Mouse (Mus musculus): ENCODE data around the gene Wdr54. TPM values are rescaled to one million over a fixed set of nuclear protein-coding genes. Genes with fewer than 3 reads are reported as not detected.
A peak's percentile ranks its signal among the peaks of the same experiment; 100 is the strongest.

Gene Wdr54
- total RNA-seq, 2 experiments from 2014 or later: 24.4 to 26.0 TPM

DNA sequence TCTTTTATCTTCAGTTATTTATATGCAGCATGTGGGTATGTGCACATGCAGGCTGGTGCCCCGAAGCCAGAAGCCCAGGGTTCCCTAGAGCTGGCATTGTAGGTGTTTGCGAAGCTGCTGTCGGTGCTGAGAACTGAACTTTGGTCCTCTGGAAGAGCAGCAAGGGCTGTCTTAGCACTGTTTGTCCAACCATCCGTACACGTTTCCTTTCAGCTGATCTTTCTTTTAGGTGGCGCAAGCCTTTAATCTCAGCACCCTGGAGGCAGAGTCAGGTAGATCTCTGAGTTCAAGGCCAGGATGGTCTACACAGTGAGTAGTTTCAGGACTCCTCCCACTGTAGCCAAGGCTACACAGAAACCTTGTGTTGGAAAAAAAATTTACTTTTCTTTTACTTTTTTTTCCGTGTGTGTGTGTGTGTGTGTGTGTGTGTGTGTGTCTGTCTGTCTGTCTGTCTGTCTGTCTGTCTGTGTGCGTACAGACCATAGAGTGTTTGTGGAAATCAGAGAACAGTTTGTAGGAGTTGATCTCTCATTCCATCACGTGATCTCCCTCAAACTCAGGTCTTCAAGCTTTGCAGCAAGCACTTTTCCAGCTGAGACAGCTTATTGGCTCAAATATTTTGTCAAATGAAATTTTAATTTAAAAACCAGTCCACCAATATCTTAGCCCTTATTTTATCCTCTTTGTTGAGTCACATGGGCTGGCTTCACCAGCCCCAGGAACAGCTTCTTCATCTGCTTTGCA, 23.8 kb downstream of the Wdr54 start:
- DNase-seq (ENCODE audit: low spot score in 2 of 2): no peak

DNA sequence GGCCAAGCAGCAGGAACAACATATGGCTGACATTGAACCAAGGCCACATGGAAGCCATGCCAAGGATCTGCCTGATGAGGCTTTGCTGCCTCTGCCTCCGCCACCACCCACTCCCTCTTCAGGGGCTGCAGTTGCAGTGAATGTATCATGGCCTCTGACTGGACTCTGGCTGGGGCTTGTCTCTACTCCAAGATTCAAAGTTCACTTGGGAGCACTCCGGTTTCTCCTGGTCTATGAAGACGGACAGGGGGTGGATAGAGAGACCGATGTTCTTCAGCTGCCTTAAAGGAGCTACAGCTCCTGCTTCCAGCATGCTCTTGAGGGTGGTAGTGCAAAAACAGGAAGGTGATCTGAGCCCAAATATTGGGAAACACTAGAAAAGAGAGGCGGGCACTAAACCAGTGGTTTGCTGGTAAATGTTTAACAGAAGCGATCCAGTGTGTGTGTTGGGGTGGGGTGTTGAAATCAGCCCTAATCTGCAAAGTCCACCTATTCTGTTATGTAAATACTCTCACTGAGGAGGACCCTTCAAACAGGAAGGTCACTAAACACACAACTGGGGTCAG, 24.6 kb downstream of the Wdr54 start:
- DNase-seq (ENCODE audit: low spot score in 2 of 2): no peak

DNA sequence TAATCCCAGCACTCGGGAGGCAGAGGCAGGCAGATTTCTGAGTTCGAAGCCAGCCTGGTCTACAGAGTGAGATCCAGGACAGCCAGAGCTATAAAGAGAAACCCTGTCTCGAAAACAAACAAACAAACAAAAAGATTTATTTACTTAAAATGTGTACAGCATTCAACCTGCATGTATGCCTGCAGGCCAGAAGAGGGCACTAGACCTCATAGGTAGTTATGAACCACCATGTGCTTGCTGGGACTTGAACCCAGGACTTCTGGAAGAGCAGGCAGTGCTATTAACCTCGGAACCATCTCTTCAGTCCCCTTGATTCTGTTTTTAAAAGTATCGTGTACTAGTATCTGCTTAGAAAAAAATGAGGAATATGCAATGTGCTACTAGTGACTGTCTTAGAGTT, 28.8 kb downstream of the Wdr54 start:
- no peak for DNase-seq (ENCODE audit: low spot score in 2 of 2)

DNA sequence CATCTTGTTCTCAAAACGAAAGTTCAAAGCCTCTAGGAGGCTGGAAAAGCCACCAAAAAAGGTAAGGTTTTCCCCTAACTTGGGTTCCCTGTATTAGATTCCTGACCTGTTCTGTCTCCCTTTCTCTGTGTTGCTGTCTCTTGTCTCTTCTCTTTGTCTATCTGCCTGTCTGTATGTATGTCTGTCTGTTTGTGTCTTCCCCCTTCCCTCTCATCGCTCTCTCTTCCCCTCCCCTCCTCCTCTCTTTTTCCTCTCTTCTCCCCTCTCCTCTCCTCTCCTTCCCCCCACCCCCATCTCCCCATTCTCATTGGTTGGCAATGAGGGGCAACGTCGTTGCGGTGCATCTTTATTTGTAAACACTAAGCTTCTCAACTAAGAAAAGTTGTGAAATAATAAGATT, 30.9 kb downstream of the Wdr54 start, which contains the start of gene Ino80b:
Ino80b (minus strand) TSS at position 101 of the 400 bp plus-strand sequence.
- DNase-seq (ENCODE audit: low spot score in 2 of 2): no peak

DNA sequence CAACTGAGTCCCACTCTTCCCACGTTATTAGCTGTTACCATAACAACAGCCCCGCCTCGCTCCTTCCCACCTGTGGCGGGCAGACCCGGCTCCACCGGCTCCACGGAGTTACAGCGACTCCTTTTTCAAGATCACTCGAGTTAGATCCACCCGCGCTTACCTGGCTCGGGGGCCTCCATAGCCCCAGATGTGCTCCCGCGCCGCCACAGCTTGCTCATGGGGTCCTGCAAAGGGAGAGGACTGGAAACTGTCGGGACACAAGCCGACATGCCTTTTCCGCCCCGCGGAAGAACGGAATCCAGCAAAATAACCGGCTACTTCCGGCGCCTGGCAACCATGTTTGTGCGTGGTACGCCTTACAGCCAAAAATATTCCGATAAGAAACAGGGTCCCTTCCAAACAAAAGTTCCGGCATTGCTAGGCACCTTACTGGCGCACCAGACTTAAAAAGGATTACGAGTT, 31.3 kb downstream of the Wdr54 start:
- peak; percentile 93 to 95 for DNase-seq (ENCODE audit: low spot score in 2 of 2)

DNA sequence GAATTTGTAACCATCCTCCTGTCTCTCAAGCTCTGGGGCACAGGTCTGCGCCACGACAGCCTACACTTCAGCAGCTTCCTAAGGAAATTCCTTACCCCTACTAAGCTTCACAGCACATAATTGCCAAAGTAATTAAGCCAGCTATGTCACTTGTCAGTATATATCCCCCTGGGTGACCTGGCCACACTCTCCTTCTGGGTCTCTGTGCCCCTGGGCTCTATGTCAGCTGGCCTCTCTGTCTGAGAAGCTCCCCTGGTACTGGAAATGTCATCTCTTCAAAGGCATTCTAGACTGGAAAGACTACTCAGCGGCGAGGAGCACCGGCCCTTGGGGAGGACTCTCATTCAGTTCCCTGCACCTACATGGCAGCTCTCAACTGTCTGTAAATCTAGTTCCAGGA, 33.2 kb downstream of the Wdr54 start:
- no peak for DNase-seq (ENCODE audit: low spot score in 2 of 2)

DNA sequence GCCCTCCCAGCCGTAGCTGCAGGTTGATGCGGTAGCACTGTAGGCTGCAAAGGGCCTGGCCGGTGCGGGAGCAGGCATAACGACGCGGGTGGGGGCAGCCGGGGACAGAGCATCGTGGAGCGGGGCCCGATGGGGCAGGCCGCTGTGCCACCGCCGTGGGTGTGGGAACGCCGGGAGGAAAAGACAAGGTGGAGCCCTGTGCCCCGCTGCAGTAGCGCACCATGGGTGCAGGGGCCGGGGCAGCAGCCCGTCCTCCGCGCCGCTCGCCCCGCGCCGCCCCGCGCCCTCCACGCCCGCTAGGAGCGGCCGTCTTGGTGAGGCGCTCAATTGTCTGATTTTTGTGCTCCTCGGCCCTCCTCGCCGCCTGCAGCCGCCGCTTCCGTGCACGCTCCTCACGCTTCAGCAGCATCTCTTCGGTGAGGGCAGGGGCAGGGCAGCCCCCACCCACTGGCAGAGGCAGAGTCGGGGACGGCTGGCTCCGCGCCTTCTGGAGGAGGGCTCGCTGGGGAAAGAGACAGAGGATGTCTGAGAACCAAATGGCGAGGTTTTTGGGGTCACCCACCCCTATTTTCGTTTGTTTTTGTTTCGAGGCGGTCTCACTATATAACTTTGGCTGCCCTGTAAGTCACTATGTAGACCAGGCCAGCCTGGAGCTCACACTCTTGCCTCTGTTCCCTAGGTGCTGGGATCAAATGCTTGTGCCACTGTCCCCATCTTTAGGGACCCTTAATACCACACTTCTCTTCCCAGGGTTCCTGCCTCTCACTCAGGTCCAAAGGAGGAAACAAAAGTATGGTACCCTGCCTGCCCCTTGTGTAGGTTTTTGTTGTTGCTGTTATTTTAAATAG, 34.1 kb downstream of the Wdr54 start:
- no peak for DNase-seq (ENCODE audit: low spot score in 2 of 2)

DNA sequence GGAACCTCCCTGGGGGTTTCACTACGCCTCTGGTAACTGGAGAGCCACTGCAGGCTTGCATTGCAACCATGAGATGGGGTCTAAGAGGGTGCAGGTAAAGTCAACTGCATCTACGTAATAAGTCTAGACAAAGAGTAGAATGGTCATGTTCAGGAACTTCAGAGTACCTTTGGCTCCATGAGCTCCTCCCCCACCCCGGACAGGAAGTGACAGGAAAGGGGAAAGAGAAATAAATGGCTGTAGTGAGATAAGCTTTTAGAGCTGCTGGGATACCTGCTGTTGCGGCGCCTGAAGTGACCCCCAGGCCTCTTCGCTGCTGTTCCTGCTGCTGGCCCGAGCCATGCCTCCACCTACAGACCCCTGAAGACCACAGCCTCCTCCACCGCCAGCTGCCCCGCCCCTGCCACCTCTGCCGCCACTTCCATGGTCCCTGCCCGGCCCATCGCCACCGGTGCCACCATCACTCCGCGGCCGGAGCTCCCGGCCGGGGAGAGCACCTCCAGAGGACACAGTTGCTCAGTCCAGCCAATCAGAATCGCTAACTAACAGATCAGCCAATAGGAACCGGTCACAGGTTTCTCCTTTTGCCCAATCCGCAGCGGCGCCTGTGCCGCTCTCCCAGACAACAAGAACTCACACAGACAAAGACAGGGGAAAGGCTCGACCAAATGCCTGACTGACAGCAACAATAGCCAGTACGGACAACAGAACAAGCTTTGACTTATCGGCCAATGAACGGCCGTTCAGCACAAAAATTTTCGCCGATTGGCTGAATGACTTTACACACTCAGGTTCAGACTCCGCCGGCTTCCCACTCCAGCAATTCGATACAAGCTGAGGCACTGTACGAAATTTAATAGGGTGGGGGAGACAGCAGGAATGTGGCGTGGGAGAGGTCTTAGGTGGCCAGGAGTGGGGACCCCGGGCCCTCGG, 35.0 kb downstream of the Wdr54 start, which contains the start of gene Wbp1:
Wbp1 (minus strand) TSS at position 630 of the 933 bp plus-strand sequence.
- DNase-seq (ENCODE audit: low spot score in 2 of 2): peak; percentile 95 to 99

DNA sequence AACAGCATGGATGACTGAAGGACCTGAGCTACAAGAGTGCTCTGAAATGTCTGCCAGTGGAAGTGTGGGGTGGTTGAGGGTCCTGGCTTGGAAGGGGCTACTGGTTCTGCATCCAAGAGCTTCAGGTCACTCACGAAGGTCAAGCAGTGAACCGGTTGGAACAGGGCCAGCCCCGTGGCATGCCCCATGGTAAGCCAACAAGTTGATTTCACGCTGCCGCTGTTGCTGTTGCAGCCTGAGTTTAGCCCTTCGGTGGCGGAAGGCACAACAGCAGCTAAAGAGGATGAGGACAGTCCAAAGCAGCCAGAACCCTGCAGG, 36.5 kb downstream of the Wdr54 start:
- no peak for DNase-seq (ENCODE audit: low spot score in 2 of 2)

DNA sequence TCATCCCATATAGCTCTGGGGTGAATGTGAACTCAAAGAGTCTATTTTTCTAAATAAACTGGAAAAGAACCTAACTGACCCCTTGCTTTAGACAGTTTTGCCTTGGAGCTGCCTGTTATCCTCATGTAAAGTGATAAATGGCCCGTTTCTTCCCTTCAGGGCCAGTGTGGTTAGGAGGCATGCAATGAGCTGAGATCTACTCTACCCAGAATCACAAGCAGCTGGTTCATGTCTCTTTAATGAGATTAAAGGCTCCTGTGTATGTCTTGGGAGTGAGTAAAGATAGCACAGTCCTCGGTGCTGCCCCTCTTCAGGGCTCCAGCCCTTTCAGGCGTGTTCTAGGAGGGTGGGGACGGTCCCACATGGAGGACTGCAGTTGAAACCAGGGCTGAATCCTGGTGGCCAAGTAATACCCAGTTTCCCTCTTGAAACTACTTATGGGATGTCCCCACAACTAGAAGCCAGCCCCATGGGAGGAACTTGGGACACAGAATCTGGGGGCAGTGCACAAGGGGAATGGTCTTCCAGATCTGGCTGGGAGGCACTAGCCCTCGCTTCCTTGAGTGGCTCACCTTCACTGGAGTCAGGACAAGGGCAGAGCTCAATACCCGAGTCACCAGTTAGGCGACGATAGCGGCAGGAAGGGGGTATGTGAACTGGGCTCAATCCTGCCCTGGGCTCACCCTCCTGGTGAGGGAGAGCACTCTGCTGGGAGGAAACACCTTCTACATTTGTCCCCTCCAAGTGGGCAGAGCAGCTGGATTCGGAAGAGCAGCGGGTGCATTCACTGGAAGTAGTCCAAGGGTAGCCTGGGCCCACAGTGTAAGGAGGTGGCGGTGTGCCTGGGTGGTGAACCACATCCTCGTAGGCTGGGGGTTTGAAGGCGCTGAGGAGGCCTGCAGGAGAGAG, 37.1 kb downstream of the Wdr54 start:
- no peak for DNase-seq (ENCODE audit: low spot score in 2 of 2)

DNA sequence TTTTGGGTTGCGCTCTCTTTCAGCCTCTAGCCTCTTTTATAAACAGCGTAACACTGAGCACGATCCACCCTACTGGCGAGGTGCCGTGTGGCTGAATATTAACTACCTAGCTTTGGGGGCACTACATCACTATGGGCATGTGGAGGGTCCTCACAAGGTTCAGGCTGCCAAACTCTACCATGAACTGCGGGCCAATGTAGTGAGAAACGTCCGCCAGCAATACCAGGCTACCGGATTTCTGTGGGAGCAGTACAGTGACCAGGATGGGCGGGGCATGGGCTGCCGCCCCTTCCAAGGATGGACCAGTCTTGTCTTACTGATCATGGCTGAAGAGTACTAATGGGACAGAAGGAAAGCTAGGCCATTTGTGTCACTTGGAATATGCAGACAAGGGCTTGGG, 37.8 kb downstream of the Wdr54 start:
- no peak for DNase-seq (ENCODE audit: low spot score in 2 of 2)

DNA sequence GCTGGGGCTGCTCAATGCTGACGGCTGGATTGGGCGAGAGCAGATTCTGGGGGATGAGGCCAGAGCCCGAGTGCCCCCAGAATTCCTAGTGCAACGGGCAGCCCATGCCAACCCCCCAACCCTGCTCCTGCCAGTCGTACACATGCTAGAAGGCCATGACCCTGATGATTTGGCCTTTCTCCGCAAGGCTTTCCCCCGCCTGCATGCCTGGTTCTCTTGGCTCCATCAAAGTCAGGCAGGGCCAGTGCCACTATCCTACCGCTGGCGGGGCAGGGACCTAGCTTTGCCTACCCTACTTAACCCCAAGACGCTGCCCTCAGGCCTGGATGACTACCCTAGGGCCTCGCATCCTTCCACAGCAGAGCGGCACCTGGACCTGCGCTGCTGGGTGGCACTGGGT, 38.6 kb downstream of the Wdr54 start:
- no peak for DNase-seq (ENCODE audit: low spot score in 2 of 2)

DNA sequence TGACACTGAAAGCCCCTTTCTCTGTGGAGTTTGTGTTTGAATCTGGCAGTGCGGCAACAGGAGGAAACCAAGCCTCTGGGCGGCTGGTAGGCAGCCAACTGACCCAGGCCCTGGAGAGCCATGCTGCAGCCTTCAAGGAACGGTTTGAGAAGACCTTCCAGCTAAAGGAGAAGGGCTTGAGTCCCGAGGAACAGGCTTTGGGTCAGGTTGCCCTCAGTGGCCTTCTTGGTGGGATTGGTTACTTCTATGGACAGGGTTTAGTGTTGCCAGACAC, 39.1 kb downstream of the Wdr54 start:
- no peak for DNase-seq (ENCODE audit: low spot score in 2 of 2)

DNA sequence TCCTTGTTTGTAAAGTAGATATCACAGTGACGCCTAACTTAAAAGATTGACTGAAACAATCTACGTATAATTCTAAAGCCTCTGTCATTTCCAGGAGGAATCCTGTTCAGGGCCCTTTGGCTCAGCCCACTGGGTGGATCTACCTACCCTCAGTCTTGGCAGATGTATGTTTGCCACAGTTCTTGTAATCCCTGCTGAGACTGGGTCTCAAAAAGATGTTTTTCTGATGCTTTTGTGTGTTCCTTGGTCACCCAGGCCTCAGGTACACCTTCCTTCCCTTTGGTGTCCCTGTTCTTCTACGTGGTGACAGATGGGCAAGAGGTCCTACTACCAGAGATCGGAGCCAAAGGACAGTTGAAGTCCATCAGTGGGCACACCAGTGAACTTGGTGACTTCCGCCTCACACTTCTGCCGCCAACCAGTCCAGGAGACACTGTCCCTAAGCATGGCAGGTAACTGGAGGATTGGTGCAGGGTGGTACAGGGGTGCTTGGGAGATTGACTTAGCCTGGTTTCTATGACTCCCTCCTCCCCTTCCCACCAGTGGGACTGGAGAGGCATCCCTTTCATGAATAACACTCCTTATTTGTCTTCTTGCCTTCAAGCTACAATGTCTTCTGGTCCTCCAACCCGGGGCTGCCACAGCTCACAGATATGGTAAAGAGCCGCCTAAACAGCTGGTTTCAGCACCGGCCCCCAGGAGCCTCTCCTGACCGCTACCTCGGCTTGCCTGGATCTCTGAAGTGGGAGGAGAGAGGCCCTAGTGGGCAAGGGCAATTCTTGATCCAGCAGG, 39.6 kb downstream of the Wdr54 start:
- DNase-seq (ENCODE audit: low spot score in 2 of 2): no peak

DNA sequence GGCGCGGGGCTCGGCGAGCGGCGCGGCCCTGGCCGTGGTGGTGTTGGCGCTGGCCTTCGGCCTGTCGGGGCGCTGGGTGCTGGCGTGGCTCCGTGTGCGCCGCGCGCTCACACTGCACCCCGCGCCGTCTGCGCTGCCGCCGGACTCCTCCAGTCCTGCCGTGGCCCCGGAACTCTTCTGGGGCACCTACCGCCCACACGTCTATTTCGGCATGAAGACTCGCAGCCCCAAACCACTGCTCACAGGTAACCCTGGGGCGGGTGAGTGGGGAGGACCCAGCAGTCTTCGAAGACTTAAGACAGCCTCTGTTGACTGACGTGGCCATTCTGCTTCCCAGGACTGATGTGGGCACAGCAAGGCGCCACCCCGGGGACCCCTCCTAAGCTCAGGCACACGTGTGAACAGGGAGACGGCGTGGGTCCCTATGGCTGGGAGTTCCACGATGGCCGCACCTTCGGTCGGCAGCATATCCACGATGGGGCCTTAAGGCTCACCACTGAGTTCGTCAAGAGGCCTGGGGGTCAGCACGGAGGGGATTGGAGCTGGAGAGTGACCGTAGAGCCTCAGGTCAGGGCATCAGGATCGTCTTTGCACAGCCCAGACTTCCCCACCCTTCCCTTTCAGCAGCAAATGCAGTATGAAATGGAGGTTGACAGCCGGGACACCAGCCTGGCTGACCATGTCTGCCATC, 40.4 kb downstream of the Wdr54 start:
- peak in 1 of 2 experiments; percentile 17 for DNase-seq (ENCODE audit: low spot score in 2 of 2)

DNA sequence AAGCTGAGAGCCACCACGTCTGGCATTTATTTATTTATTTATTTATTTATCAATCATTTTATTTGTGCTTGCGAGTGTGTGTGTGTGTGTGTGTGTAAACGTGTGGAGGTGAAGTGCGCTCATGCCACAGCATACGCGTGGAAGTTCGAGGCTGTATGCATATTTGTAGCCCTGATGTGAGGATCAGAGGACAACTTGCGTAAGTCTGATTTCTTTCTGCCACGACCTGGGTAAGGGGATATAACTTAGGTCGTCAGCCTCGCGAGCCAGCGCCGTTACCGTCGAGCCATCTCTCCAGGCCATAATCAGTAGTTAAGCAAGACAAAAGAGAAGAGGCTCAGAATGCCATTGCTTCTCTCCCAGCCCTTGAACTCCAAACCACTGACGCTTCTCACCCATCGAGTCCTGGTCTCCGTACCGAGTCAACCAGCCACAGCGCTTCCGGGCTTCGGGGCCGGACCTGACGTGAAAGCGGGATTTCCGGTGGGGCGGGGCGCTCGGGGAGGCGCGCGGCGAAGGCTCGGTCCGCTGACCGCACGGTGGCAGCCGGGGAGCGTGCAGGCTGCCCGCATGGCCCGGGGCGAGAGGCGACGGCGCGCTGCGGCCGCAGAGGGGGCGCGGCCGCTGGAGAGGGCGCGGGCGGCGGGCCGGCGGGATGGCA, 41.1 kb downstream of the Wdr54 start, which contains the start of gene Mogs:
Mogs (plus strand) TSS at position 486 of the 661 bp plus-strand sequence.
- DNase-seq (ENCODE audit: low spot score in 2 of 2): peak; percentile 88 to 93

DNA sequence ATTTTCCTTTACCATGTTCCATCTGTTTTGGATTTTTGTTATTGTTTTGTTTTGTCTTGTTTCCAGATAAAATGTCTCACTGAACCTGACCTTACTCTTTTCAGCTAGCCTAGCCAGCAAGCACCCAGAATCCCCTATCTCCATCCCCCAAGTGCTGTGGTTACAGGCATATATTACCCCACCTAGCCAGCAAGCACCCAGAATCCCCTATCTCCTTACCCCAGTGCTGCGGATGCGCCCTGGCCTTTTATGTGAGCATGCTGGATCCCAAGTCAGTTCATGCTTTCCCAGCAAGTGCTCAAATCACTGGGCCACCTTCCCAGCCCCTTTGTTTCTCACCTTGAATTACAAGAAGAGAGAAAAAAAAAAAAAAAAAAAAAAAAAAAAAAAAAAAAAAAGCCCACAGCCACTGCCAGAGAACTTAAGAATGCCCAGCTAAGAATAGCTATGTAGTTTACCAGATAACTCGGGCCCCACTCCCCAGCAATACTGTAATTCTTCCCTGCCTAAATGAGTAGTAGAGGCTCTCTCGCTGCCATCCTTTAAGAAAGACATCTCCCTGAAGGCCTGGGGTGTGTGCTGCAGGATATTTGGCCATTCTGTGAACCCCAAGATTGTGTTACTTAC, 44.6 kb downstream of the Wdr54 start:
- DNase-seq (ENCODE audit: low spot score in 2 of 2): no peak
